Mouse (Mus musculus): Measurements from ENCODE around the gene Ak7. TPM values are rescaled to one million over a fixed set of nuclear protein-coding genes. Genes with fewer than 3 reads are reported as not detected.
A peak's percentile ranks its signal among the peaks of the same experiment; 100 is the strongest.

Ak7 gene
- 0.70 and 0.86 TPM in 2 replicates for polyA plus RNA-seq (2016; fragmentation: Nextera tagmentation; extraction: Ambion mirVana)

GRCm38 (mm10) chr12:105705799-105706487 is at the start of gene Ak7:
Gene Ak7 (plus strand): TSS chr12:105705976.
- H3K27ac ChIP-seq = no peak within 1 kb of the TSS
- peak within 1 kb of the TSS; percentile 45 for H3K4me2 ChIP-seq (replicated peaks)
- no peak within 1 kb of the TSS for H3K4me3 ChIP-seq
- H3K9me3 ChIP-seq = no peaks in the 10 kb centered on the region
- WGBS = 9% methylated on average over 22 of the region's 22 CpGs
- no peak within 1 kb of the TSS for H3K9ac ChIP-seq
- peaks cover 15% of the 10 kb centered on the region for H3K36me3 ChIP-seq
- H3K27me3 ChIP-seq (replicated peaks) = no peaks in the 10 kb centered on the region
- H3K4me1 ChIP-seq = peaks cover 10% of the 10 kb centered on the region; the same call in 1 of the 2 replicates
- peak; percentile 75 for ATAC-seq (ENCODE audit: low FRiP score, low read depth)

GRCm38 (mm10) chr12:105676274-105676673 is 29.5 kb upstream of the Ak7 start:
- Histone ChIP-seq H3K9me3 (no peaks in the 10 kb centered on the region), H3K4me2 (replicated peaks) (no peak overlapping the region), H3K27me3 (replicated peaks) (no peaks in the 10 kb centered on the region), H3K36me3 (peaks cover 26% of the 10 kb centered on the region), H3K4me3 (no peak overlapping the region), H3K9ac (no peak overlapping the region), H3K27ac (no peak overlapping the region), H3K4me1 (no peaks in the 10 kb centered on the region)
- WGBS = 95% methylated on average over 8 of the region's 8 CpGs
- no peak for ATAC-seq (ENCODE audit: low FRiP score, low read depth)

GRCm38 (mm10) chr12:105678211-105678610 is 27.6 kb upstream of the Ak7 start:
- no peak overlapping the region for H3K4me2 ChIP-seq (replicated peaks)
- ATAC-seq (ENCODE audit: low FRiP score, low read depth) = no peak
- H3K9me3 ChIP-seq = no peaks in the 10 kb centered on the region
- no peak overlapping the region for H3K9ac ChIP-seq
- no peak overlapping the region for H3K27ac ChIP-seq
- peaks cover 19% of the 10 kb centered on the region for H3K36me3 ChIP-seq
- no peaks in the 10 kb centered on the region for H3K27me3 ChIP-seq (replicated peaks)
- WGBS = 95% methylated on average over 7 of the region's 7 CpGs
- no peak overlapping the region for H3K4me3 ChIP-seq
- peaks cover 6% of the 10 kb centered on the region; the same call in 1 of the 2 replicates for H3K4me1 ChIP-seq

GRCm38 (mm10) chr12:105678762-105679161 is 27.0 kb upstream of the Ak7 start:
- 95% methylated on average over 3 of the region's 3 CpGs for WGBS
- no peak overlapping the region for H3K4me2 ChIP-seq (replicated peaks)
- H3K27ac ChIP-seq = no peak overlapping the region

GRCm38 (mm10) chr12:105683933-105684901 is 21.6 kb upstream of the Ak7 start, which contains the start of gene Gskip:
Gene Gskip (plus strand): TSS chr12:105684829.
- H3K4me1 ChIP-seq = peaks cover 28% of the 10 kb centered on the region
- peak; percentile 55 for ATAC-seq (ENCODE audit: low FRiP score, low read depth)
- peak within 1 kb of the TSS; percentile 82 for H3K27ac ChIP-seq
- peak within 1 kb of the TSS; percentile 90 for H3K9ac ChIP-seq
- no peaks in the 10 kb centered on the region for H3K27me3 ChIP-seq (replicated peaks)
- H3K4me3 ChIP-seq = peak within 1 kb of the TSS; percentile 94
- H3K4me2 ChIP-seq (replicated peaks) = peak within 1 kb of the TSS; percentile 86
- WGBS = 1% methylated on average over 41 of the region's 41 CpGs
- H3K9me3 ChIP-seq = no peaks in the 10 kb centered on the region
- peaks cover 2% of the 10 kb centered on the region; the same call in 1 of the 2 replicates for H3K36me3 ChIP-seq

More at GRCm38 (mm10) chr12:105678762-105679161, 27.0 kb upstream of the Ak7 start:
- ATAC-seq (ENCODE audit: low FRiP score, low read depth) = no peak
- no peak overlapping the region for H3K4me3 ChIP-seq
- peaks cover 13% of the 10 kb centered on the region for H3K36me3 ChIP-seq
- peaks cover 11% of the 10 kb centered on the region for H3K4me1 ChIP-seq
- no peak overlapping the region for H3K9ac ChIP-seq
- H3K27me3 ChIP-seq (replicated peaks) = no peaks in the 10 kb centered on the region
- no peaks in the 10 kb centered on the region for H3K9me3 ChIP-seq

GRCm38 (mm10) chr12:105685001-105685691 is 20.6 kb upstream of the Ak7 start, which contains the start of gene Atg2b:
Gene Atg2b (minus strand): TSS chr12:105685211.
- peak within 1 kb of the TSS; percentile 90 for H3K9ac ChIP-seq
- H3K4me2 ChIP-seq (replicated peaks) = peak within 1 kb of the TSS; percentile 86
- peak within 1 kb of the TSS; percentile 94 for H3K4me3 ChIP-seq
- no peaks in the 10 kb centered on the region for H3K9me3 ChIP-seq
- WGBS = under 1% methylated on average over 69 of the region's 73 CpGs
- no peaks in the 10 kb centered on the region for H3K27me3 ChIP-seq (replicated peaks)
- H3K27ac ChIP-seq = peak within 1 kb of the TSS; percentile 82
- peaks cover 12% of the 10 kb centered on the region for H3K36me3 ChIP-seq
- peaks cover 28% of the 10 kb centered on the region for H3K4me1 ChIP-seq
- ATAC-seq (ENCODE audit: low FRiP score, low read depth) = peak; percentile 92

GRCm38 (mm10) chr12:105686791-105687190 is 19.0 kb upstream of the Ak7 start:
- no peak for ATAC-seq (ENCODE audit: low FRiP score, low read depth)
- Histone ChIP-seq H3K9ac (0 out of 2 replicates have a peak overlapping the region, but pooled peaks have one; percentile 90), H3K4me3 (no peak overlapping the region), H3K36me3 (peaks cover 20% of the 10 kb centered on the region), H3K27ac (no peak overlapping the region), H3K27me3 (replicated peaks) (no peaks in the 10 kb centered on the region), H3K4me1 (peaks cover 28% of the 10 kb centered on the region), H3K4me2 (replicated peaks) (peak overlapping the region; percentile 86), H3K9me3 (no peaks in the 10 kb centered on the region)
- 89% methylated on average over 3 of the region's 3 CpGs for WGBS

GRCm38 (mm10) chr12:105687416-105687815 is 18.4 kb upstream of the Ak7 start:
- Histone ChIP-seq H3K9ac (no peak overlapping the region), H3K36me3 (peaks cover 24% of the 10 kb centered on the region), H3K9me3 (no peaks in the 10 kb centered on the region), H3K4me2 (replicated peaks) (no peak overlapping the region), H3K4me3 (no peak overlapping the region), H3K4me1 (peaks cover 25% of the 10 kb centered on the region), H3K27me3 (replicated peaks) (no peaks in the 10 kb centered on the region), H3K27ac (no peak overlapping the region)
- no peak for ATAC-seq (ENCODE audit: low FRiP score, low read depth)
- WGBS = 92% methylated on average over 4 of the region's 4 CpGs

DNA sequence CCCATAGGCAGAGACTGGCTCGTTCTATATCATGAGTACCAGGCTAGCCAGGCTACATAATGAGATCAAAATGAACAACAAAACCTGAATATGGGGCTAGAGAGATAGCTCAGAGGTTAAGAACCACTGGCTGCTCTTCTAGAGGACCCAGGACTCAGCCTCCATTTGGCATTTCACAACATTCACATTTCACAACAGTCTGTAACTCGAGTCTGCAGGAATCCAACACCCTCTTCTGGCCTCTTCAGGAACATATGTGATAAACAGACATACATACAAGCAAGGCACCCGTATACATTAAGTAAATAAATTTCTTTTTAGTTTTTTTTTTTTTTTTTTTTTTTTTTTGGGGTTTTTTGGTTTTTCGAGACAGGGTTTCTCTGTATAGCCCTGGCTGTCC is 17.2 kb upstream of the Ak7 start:
- no peak overlapping the region for H3K4me3 ChIP-seq
- no peak for ATAC-seq (ENCODE audit: low FRiP score, low read depth)
- peaks cover 19% of the 10 kb centered on the region for H3K4me1 ChIP-seq
- no peaks in the 10 kb centered on the region for H3K27me3 ChIP-seq (replicated peaks)
- H3K9me3 ChIP-seq = no peaks in the 10 kb centered on the region
- no peak overlapping the region for H3K9ac ChIP-seq
- 87% methylated on average over 4 of the region's 4 CpGs for WGBS
- no peak overlapping the region for H3K4me2 ChIP-seq (replicated peaks)
- no peak overlapping the region for H3K27ac ChIP-seq
- peaks cover 33% of the 10 kb centered on the region for H3K36me3 ChIP-seq

DNA sequence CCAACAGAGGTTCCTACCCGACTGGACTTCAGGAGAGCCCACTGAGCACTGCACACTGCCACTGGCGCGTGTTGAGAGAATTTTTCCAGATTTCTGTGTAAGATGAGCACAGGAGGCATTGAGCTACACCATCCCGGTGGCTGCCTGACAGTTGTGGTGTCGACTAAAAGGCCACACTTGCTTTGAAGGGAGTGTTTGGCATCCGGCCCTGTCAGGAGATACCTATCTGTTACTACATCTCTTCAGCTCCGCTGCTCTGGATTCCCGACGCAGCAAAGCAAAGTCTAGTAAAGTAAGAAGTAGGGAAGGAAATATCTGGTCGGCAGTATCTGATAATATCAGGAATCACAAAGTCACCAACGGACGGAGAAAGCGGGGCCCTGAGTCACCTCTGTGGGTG is 16.3 kb upstream of the Ak7 start:
- H3K27me3 ChIP-seq (replicated peaks) = no peaks in the 10 kb centered on the region
- WGBS = 93% methylated on average over 13 of the region's 13 CpGs

DNA sequence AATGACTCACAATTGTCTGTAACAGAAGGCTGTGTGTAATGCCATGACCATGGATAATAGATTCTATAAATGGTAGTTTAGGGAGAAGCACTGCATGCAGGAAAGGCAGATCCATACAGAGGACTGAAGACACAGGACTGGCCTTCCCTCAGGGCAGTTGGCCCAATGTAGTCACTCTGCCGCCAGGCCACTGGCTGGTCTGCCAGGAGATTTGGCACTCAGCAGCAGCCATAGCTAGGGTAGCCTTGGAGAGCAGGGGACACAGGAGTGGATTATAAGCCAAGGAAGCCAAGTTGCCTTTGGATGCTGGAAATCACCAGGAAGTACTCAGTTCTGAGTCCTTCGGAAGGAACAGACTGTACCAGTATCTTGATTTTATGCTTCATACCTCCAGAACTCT is 11.8 kb upstream of the Ak7 start:
- H3K4me3 ChIP-seq = no peak overlapping the region
- no peak for ATAC-seq (ENCODE audit: low FRiP score, low read depth)
- H3K27me3 ChIP-seq (replicated peaks) = no peaks in the 10 kb centered on the region
- no peak overlapping the region for H3K27ac ChIP-seq
- no peak overlapping the region for H3K9ac ChIP-seq
- 95% methylated on average over 2 of the region's 2 CpGs for WGBS
- H3K9me3 ChIP-seq = no peaks in the 10 kb centered on the region
- H3K4me1 ChIP-seq = no peaks in the 10 kb centered on the region
- no peak overlapping the region for H3K4me2 ChIP-seq (replicated peaks)
- peaks cover 44% of the 10 kb centered on the region for H3K36me3 ChIP-seq

More for the DNA sequence above, 16.3 kb upstream of the Ak7 start:
- Histone ChIP-seq H3K4me1 (peaks cover 13% of the 10 kb centered on the region), H3K27ac (no peak overlapping the region), H3K9me3 (no peaks in the 10 kb centered on the region), H3K4me2 (replicated peaks) (no peak overlapping the region), H3K36me3 (peaks cover 41% of the 10 kb centered on the region), H3K9ac (no peak overlapping the region), H3K4me3 (no peak overlapping the region)
- no peak for ATAC-seq (ENCODE audit: low FRiP score, low read depth)

Measured in neural tube, embryonic 12.5 days (tissue).